44 mouse cellular contexts compared by ENCODE assay signal in the genomic region with DNA sequence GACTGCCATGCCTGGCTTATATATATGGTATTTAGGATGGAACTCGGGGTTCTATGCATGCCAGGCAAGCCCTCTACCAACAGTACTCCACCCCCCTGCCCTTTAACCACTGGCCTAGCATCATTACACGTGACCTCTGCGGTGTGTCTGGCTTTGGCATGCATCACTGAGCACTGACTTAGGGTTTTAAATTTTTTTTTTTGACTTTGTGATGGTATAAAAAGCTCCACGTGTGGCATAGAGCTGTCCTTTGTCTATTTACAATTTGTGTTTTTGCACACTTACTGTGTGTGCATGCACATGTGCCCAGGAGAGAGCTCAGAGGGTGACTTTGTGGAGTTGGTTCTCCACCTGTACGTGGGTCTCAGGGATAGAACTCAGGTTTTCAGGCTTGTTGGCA. TPM values are rescaled to one million over a fixed set of nuclear protein-coding genes. Genes with fewer than 3 reads are reported as not detected.
"Had no signal": no experiment of that assay in that cellular context is flagged by ENCODE, and none has a peak within 500 bp of the region (broad histone marks: within the 10 kb centered on the region; RNA-seq: fewer than 3 reads in every experiment).

No protein-coding gene starts in this region.

- DNase-seq: left cerebral cortex, postnatal 4 days; liver; liver, embryonic 13.5 days; liver, postnatal 0 days; lung, adult 18-20 months; lung, adult 2 months; lung, embryonic 14.5 days; lung, postnatal 10 days; lung, postnatal 14 days; lung, postnatal 36 days; lung, postnatal 4 days; midbrain, embryonic 14.5 days had no signal

- H3K4me1 ChIP-seq: limb, embryonic 12.5 days; limb, embryonic 13.5 days; limb, embryonic 15.5 days; liver, embryonic 15.5 days; lung, embryonic 15.5 days; midbrain, embryonic 10.5 days; midbrain, embryonic 12.5 days; midbrain, embryonic 13.5 days; midbrain, embryonic 15.5 days; neural tube, embryonic 12.5 days had no signal

- H3K27me3 ChIP-seq: limb, embryonic 13.5 days; limb, embryonic 15.5 days; liver, embryonic 12.5 days; liver, embryonic 13.5 days; lung, embryonic 15.5 days; midbrain, embryonic 12.5 days; midbrain, embryonic 13.5 days; midbrain, embryonic 15.5 days; neural tube, embryonic 12.5 days had no signal

- H3K9me3 ChIP-seq: limb, embryonic 10.5 days; limb, embryonic 12.5 days; limb, embryonic 13.5 days; limb, embryonic 15.5 days; liver, embryonic 12.5 days; liver, embryonic 13.5 days; liver, embryonic 15.5 days; lung, embryonic 15.5 days; midbrain, embryonic 10.5 days; midbrain, embryonic 12.5 days; midbrain, embryonic 13.5 days; midbrain, embryonic 15.5 days; neural tube, embryonic 12.5 days had no signal

- H3K4me3 ChIP-seq: limb, embryonic 10.5 days; limb, embryonic 12.5 days; limb, embryonic 13.5 days; limb, embryonic 15.5 days; liver, embryonic 12.5 days; liver, embryonic 13.5 days; liver, embryonic 15.5 days; lung, embryonic 15.5 days; megakaryocyte, embryonic 14.5 days; midbrain, embryonic 10.5 days; midbrain, embryonic 12.5 days; midbrain, embryonic 13.5 days; midbrain, embryonic 15.5 days; myocyte; neural tube, embryonic 12.5 days had no signal

- H3K9ac ChIP-seq: limb, embryonic 12.5 days; limb, embryonic 13.5 days; limb, embryonic 15.5 days; liver, embryonic 12.5 days; liver, embryonic 13.5 days; liver, embryonic 14.5 days; liver, embryonic 15.5 days; liver, postnatal 0 days; lung, embryonic 14.5 days; lung, embryonic 15.5 days; midbrain, embryonic 12.5 days; midbrain, embryonic 13.5 days; midbrain, embryonic 15.5 days; neural tube, embryonic 12.5 days had no signal

- H3K4me2 ChIP-seq: limb, embryonic 12.5 days; limb, embryonic 13.5 days; limb, embryonic 15.5 days; liver, embryonic 11.5 days; liver, embryonic 12.5 days; liver, embryonic 13.5 days; liver, embryonic 15.5 days; lung, embryonic 14.5 days; lung, embryonic 15.5 days; midbrain, embryonic 11.5 days; midbrain, embryonic 12.5 days; midbrain, embryonic 13.5 days; midbrain, embryonic 15.5 days; neural tube, embryonic 12.5 days had no signal

- H3K27ac ChIP-seq: limb, embryonic 10.5 days; limb, embryonic 12.5 days; limb, embryonic 13.5 days; limb, embryonic 15.5 days; liver, embryonic 12.5 days; liver, embryonic 13.5 days; liver, embryonic 14.5 days; liver, embryonic 15.5 days; lung, embryonic 15.5 days; macrophage; midbrain, embryonic 10.5 days; midbrain, embryonic 12.5 days; midbrain, embryonic 13.5 days; midbrain, embryonic 15.5 days; neural tube, embryonic 12.5 days had no signal

- H3K36me3 ChIP-seq: limb, embryonic 15.5 days; midbrain, embryonic 12.5 days; midbrain, embryonic 13.5 days; midbrain, embryonic 15.5 days; neural tube, embryonic 12.5 days had no signal

RNA-seq across cellular contexts. Expression of a gene that starts 9.5 kb away (rescaled TPM):
- total RNA-seq: left cerebral cortex, postnatal 10 days; left cerebral cortex, postnatal 14 days; left cerebral cortex, postnatal 25 days; left cerebral cortex, postnatal 36 days; left cerebral cortex, postnatal 4 days; liver, adult 2 months; megakaryocyte progenitor cell, adult 5-6 weeks; megakaryocyte-erythroid progenitor cell, adult 5-6 weeks; midbrain, postnatal 0 days had no signal
- polyA plus RNA-seq: limb, embryonic 10.5 days; limb, embryonic 11.5 days; limb, embryonic 12.5 days; limb, embryonic 15.5 days; liver, adult 2 months; liver, embryonic 11.5 days; liver, embryonic 12.5 days; liver, embryonic 13.5 days; liver, embryonic 15.5 days; liver, embryonic 16.5 days; liver, postnatal 0 days; lung, adult 2 months; lung, embryonic 14.5 days; lung, embryonic 16.5 days; lung, postnatal 0 days; macrophage; midbrain, embryonic 10.5 days; midbrain, embryonic 11.5 days; midbrain, embryonic 12.5 days; midbrain, embryonic 13.5 days; midbrain, embryonic 14.5 days; midbrain, embryonic 15.5 days; midbrain, embryonic 16.5 days; midbrain, postnatal 0 days; myocyte; neural tube, embryonic 11.5 days; neural tube, embryonic 12.5 days had no signal

RNA-seq across cellular contexts. Expression of a gene that starts 25.5 kb away (rescaled TPM):
- total RNA-seq: left cerebral cortex, postnatal 10 days; left cerebral cortex, postnatal 14 days; left cerebral cortex, postnatal 25 days; left cerebral cortex, postnatal 36 days; left cerebral cortex, postnatal 4 days; liver, adult 2 months; megakaryocyte progenitor cell, adult 5-6 weeks; midbrain, postnatal 0 days had no signal
- polyA plus RNA-seq: lung, adult 2 months had no signal
